Mouse (Mus musculus) C2C12 (cell line): ENCODE measurements around the gene Ptprh. TPM values are rescaled to one million over a fixed set of nuclear protein-coding genes. Genes with fewer than 3 reads are reported as not detected.

ENCODE experiments used
- H3K27me3 ChIP-seq: one replicate; pipeline ENCODE4 v1.6.1; 2011; ENCODE audit not compliant: control insufficient read depth, insufficient read depth, insufficient read length
- H3K36me3 ChIP-seq: one replicate; pipeline ENCODE4 v1.6.1; 2011; ENCODE audit not compliant: control insufficient read depth, insufficient read depth
- H3K4me3 ChIP-seq: one replicate; pipeline ENCODE4 v1.5.1; 2011; ENCODE audit warnings: mild to moderate bottlenecking, control low read depth; ENCODE audit not compliant: poor library complexity, insufficient read depth, severe bottlenecking
- H3K79me2 ChIP-seq: one replicate; pipeline ENCODE4 v1.6.1; 2011; ENCODE audit not compliant: control insufficient read depth, insufficient read depth
- H3K79me3 ChIP-seq: one replicate; pipeline ENCODE4 v1.6.1; 2011; ENCODE audit warnings: low read depth, control low read depth
- H3ac ChIP-seq: one replicate; pipeline ENCODE3; 2011; ENCODE audit warnings: low read depth; ENCODE audit not compliant: control insufficient read depth, insufficient read length
- CEBPB ChIP-seq: IDR thresholded peaks from one replicate; pipeline ENCODE4 v1.6.1; 2011; ENCODE audit warnings: low read depth, mild to moderate bottlenecking, control low read depth, moderate library complexity
- CTCF ChIP-seq: IDR thresholded peaks from one replicate; pipeline ENCODE4 v1.5.1; 2011; ENCODE audit not compliant: control insufficient read depth, insufficient read depth, insufficient read length
- FOSL1 ChIP-seq: IDR thresholded peaks from one replicate; pipeline ENCODE4 v1.8.0; 2011; ENCODE audit warnings: mild to moderate bottlenecking, low read length; ENCODE audit not compliant: poor library complexity, insufficient read depth, severe bottlenecking
- MAX ChIP-seq: IDR thresholded peaks from one replicate; pipeline ENCODE4 v1.6.1; 2011; ENCODE audit warnings: mild to moderate bottlenecking, control low read depth
- MYOD1 ChIP-seq: IDR thresholded peaks from one replicate; pipeline ENCODE4 v1.6.1; 2011; ENCODE audit warnings: low read depth; ENCODE audit not compliant: control insufficient read depth, insufficient read length
- MYOG ChIP-seq: IDR thresholded peaks from one replicate; pipeline ENCODE4 v1.6.1; 2011; ENCODE audit not compliant: control insufficient read depth, insufficient read length; ENCODE audit errors: extremely low read depth
- USF1 ChIP-seq: IDR thresholded peaks from one replicate; pipeline ENCODE4 v1.6.1; 2011; ENCODE audit warnings: low read depth, mild to moderate bottlenecking, control low read depth, moderate library complexity
- polyA plus RNA-seq: library from polyadenylated mRNA; unstranded; fragments of >200 nt; fragmentation: generic; extraction: Trizol; gene quantifications from one replicate; pipeline ENCODE4 v1.2.1, GENCODE M21; 2012; ENCODE audit warnings: missing spikeins

The Ptprh gene
- polyA plus RNA-seq, 1 experiment: not detected

- H3ac ChIP-seq: no peak overlapping the region
- no peaks in the 10 kb centered on the region for H3K79me2 ChIP-seq
- no peaks in the 10 kb centered on the region for H3K79me3 ChIP-seq
- no peak overlapping the region for H3K4me3 ChIP-seq
- no peaks in the 10 kb centered on the region for H3K27me3 ChIP-seq
- H3K36me3 ChIP-seq: no peaks in the 10 kb centered on the region
- no peak for TF ChIP-seq CTCF
- no peak for TF ChIP-seq CEBPB
- TF ChIP-seq MYOD1: no peak
- no peak for TF ChIP-seq MAX
- TF ChIP-seq FOSL1: no peak
- TF ChIP-seq MYOG: no peak
- no peak for TF ChIP-seq USF1
Measured at GRCm38 (mm10) chr7:4518487-4518886, 85.4 kb downstream of the Ptprh start.

GRCm38 (mm10) chr7:4516332-4517050 is 87.3 kb downstream of the Ptprh start, which contains the start of gene Tnnt1:
Gene Tnnt1, minus strand, starts transcription at chr7:4516382.
- TF ChIP-seq FOSL1 (no peak), MYOD1 (peak; percentile 59)
- H3K79me3 ChIP-seq: no peaks in the 10 kb centered on the region
- H3K79me2 ChIP-seq: no peaks in the 10 kb centered on the region
- no peaks in the 10 kb centered on the region for H3K36me3 ChIP-seq
- H3ac ChIP-seq: no peak within 1 kb of the TSS
- no peaks in the 10 kb centered on the region for H3K27me3 ChIP-seq
- no peak within 1 kb of the TSS for H3K4me3 ChIP-seq

DNA sequence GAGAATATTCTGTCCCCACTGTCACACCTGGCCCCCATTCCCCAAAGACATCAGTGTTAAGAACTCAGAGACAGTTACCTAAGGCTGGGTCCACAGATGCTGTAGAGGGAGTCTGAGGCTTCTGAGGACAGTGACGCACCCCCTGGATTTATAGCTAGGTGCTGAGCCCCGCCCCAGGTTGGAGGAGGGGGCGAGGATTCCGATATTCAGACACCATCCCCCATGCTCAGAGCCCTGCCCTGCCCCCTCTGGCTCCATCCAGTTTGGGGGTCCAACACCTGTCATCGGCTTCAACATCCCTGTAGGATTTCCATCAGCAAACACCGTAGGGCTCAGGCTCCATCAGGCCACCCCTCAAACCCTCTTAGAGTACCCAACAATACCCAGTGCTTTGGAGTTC is 88.0 kb downstream of the Ptprh start:
- Histone ChIP-seq H3ac (no peak overlapping the region), H3K27me3 (no peaks in the 10 kb centered on the region), H3K79me2 (no peaks in the 10 kb centered on the region), H3K4me3 (no peak overlapping the region), H3K79me3 (no peaks in the 10 kb centered on the region), H3K36me3 (no peaks in the 10 kb centered on the region)
- TF ChIP-seq MYOD1 (no peak), CEBPB (no peak), MYOG (no peak), CTCF (no peak), USF1 (no peak), MAX (no peak), FOSL1 (no peak)

- no peaks in the 10 kb centered on the region for H3K79me2 ChIP-seq
- no peaks in the 10 kb centered on the region for H3K79me3 ChIP-seq
- H3K4me3 ChIP-seq: no peak overlapping the region
- no peaks in the 10 kb centered on the region for H3K27me3 ChIP-seq
- no peaks in the 10 kb centered on the region for H3K36me3 ChIP-seq
- TF ChIP-seq MYOD1 (peak; percentile 40), USF1 (no peak)
- H3ac ChIP-seq: no peak overlapping the region
Measured at GRCm38 (mm10) chr7:4513829-4514712, 89.8 kb downstream of the Ptprh start.

GRCm38 (mm10) chr7:4513236-4513635 is 90.6 kb downstream of the Ptprh start:
- Histone ChIP-seq H3K4me3 (no peak overlapping the region), H3ac (no peak overlapping the region), H3K27me3 (no peaks in the 10 kb centered on the region), H3K79me3 (no peaks in the 10 kb centered on the region), H3K79me2 (no peaks in the 10 kb centered on the region), H3K36me3 (no peaks in the 10 kb centered on the region)
- no peak for TF ChIP-seq MAX
- no peak for TF ChIP-seq CEBPB
- peak; percentile 62 for TF ChIP-seq CTCF
- TF ChIP-seq FOSL1: no peak
- TF ChIP-seq USF1: no peak
- TF ChIP-seq MYOD1: no peak
- TF ChIP-seq MYOG: no peak
